Mouse (Mus musculus) embryo, embryonic 9.5 days (tissue): ENCODE results near the gene Creb3l1.
A peak's percentile ranks its signal among the peaks of the same experiment; 100 is the strongest.

Experiments used
- DNase-seq: peaks from one replicate; pipeline ENCODE4 v3.0.0-alpha.2; 2017; ENCODE audit errors: extremely low spot score

Gene Creb3l1

GRCm38 (mm10) chr2:91997905-91998608 lies 26.2 kb downstream of the Creb3l1 start:
- no peak for DNase-seq

- DNase-seq: no peak
Observed at GRCm38 (mm10) chr2:91996006-91996405, 28.3 kb downstream of the Creb3l1 start.

- no peak for DNase-seq
Observed at GRCm38 (mm10) chr2:91993409-91993808, 30.9 kb downstream of the Creb3l1 start.

GRCm38 (mm10) chr2:91989750-91990149 lies 34.6 kb downstream of the Creb3l1 start:
- DNase-seq: no peak

- peak; percentile 84 for DNase-seq
Observed at GRCm38 (mm10) chr2:91987542-91987941, 36.8 kb downstream of the Creb3l1 start.

- DNase-seq: peak; percentile 54
Observed at GRCm38 (mm10) chr2:91986071-91986470, 38.2 kb downstream of the Creb3l1 start.

- no peak for DNase-seq
Observed at GRCm38 (mm10) chr2:91984906-91985525, 39.3 kb downstream of the Creb3l1 start.

- DNase-seq: peak; percentile 90
Observed at GRCm38 (mm10) chr2:91984439-91984838, 39.9 kb downstream of the Creb3l1 start.

GRCm38 (mm10) chr2:91980830-91981229 lies 43.5 kb downstream of the Creb3l1 start:
- DNase-seq: no peak

- no peak for DNase-seq
Observed at GRCm38 (mm10) chr2:91980245-91980644, 44.1 kb downstream of the Creb3l1 start.

- no peak for DNase-seq
Observed at GRCm38 (mm10) chr2:91978547-91978946, 45.8 kb downstream of the Creb3l1 start.

- DNase-seq: no peak
Observed at GRCm38 (mm10) chr2:91977960-91978359, 46.3 kb downstream of the Creb3l1 start.

GRCm38 (mm10) chr2:91975581-91976541 lies 48.4 kb downstream of the Creb3l1 start, which contains the start of gene Dgkz:
Gene Dgkz, minus strand, starts transcription at chr2:91975864.
- no peak for DNase-seq

GRCm38 (mm10) chr2:91973416-91974135 lies 50.7 kb downstream of the Creb3l1 start:
- no peak for DNase-seq

- DNase-seq: no peak
Observed at GRCm38 (mm10) chr2:91972121-91972566, 52.2 kb downstream of the Creb3l1 start.

GRCm38 (mm10) chr2:91971231-91972097 lies 52.8 kb downstream of the Creb3l1 start:
- DNase-seq: no peak

GRCm38 (mm10) chr2:91967962-91968361 lies 56.3 kb downstream of the Creb3l1 start:
- no peak for DNase-seq

GRCm38 (mm10) chr2:91966367-91966766 lies 57.9 kb downstream of the Creb3l1 start:
- DNase-seq: no peak

GRCm38 (mm10) chr2:91965417-91965816 lies 58.9 kb downstream of the Creb3l1 start:
- no peak for DNase-seq

- DNase-seq: no peak
Observed at GRCm38 (mm10) chr2:91964610-91965204, 59.6 kb downstream of the Creb3l1 start.
